Mouse (Mus musculus) midbrain, postnatal 0 days (tissue): Measurements from ENCODE around the gene Prickle1. TPM values are rescaled to one million over a fixed set of nuclear protein-coding genes. Genes with fewer than 3 reads are reported as not detected.

Experiments
- ATAC-seq: fragments of 200-750 bp; cut with Nextera tagmentation; 2 replicates; pipeline ENCODE4 v1.8.0; 2017; ENCODE audit warnings: moderate number of reproducible peaks, mild to moderate bottlenecking, moderate TSS enrichment, moderate library complexity; ENCODE audit not compliant: low FRiP score
- DNase-seq: peaks from one replicate; pipeline ENCODE4 v3.0.0-alpha.2; 2015; ENCODE audit warnings: low spot score
- H3K27ac ChIP-seq: fragments of 300-500 bp; sonication (generic); 2 replicates; pipeline ENCODE4 v1.5.1; 2014; ENCODE audit warnings: low read depth, mild to moderate bottlenecking, low read length, mixed read lengths
- H3K27me3 ChIP-seq: fragments of 300-500 bp; sonication (generic); 2 replicates; pipeline ENCODE4 v1.6.1; 2014; ENCODE audit warnings: low read length, control low read depth, mixed read lengths; ENCODE audit not compliant: insufficient read depth
- H3K36me3 ChIP-seq: fragments of 300-500 bp; sonication (generic); 2 replicates; pipeline ENCODE4 v1.6.1; 2014; ENCODE audit warnings: low read length, control low read depth, mixed read lengths; ENCODE audit not compliant: insufficient read depth
- H3K4me1 ChIP-seq: fragments of 300-500 bp; sonication (generic); 2 replicates; pipeline ENCODE4 v1.6.1; 2014; ENCODE audit warnings: mild to moderate bottlenecking, control low read depth, antibody characterized with exemption, low read length, mixed read lengths; ENCODE audit not compliant: insufficient read depth
- H3K4me2 ChIP-seq: fragments of 300-500 bp; sonication (generic); 2 replicates; pipeline ENCODE4 v1.6.1; 2014; ENCODE audit warnings: low read depth, mild to moderate bottlenecking, low read length, mixed read lengths; ENCODE audit not compliant: poor library complexity, severe bottlenecking
- H3K4me3 ChIP-seq: fragments of 300-500 bp; sonication (generic); 2 replicates; pipeline ENCODE4 v1.5.1; 2014; ENCODE audit warnings: low read depth, mild to moderate bottlenecking, low read length, moderate library complexity
- H3K9ac ChIP-seq: fragments of 300-500 bp; sonication (generic); replicated peaks from 2 replicates; pipeline ENCODE4 v1.6.1; 2014; ENCODE audit warnings: mild to moderate bottlenecking, low read length, moderate library complexity, mixed read lengths; ENCODE audit not compliant: poor library complexity, severe bottlenecking
- H3K9me3 ChIP-seq: fragments of 300-500 bp; sonication (generic); 2 replicates; pipeline ENCODE4 v1.6.1; 2016; ENCODE audit warnings: low read length, control low read depth
- CTCF ChIP-seq: IDR thresholded peaks from 2 replicates; pipeline ENCODE4 v1.5.1; 2016; ENCODE audit warnings: antibody characterized with exemption, mild to moderate bottlenecking
- WGBS: fragments of 180-500 bp; shearing (Covaris S2); extraction: QIAGEN DNeasy Blood & Tissue Kit; methylation state at CpG from one replicate; pipeline ENCODE4 v1.1.7; 2014; 5-methylcytosine and 5-hydroxymethylcytosine counted together
- polyA plus RNA-seq: library from polyadenylated mRNA; unstranded; fragments of >200 nt; fragmentation: Nextera tagmentation; extraction: Ambion mirVana; gene quantifications from 2 replicates; pipeline ENCODE4 v1.2.1, GENCODE M21; 2015
- total RNA-seq: library from RNA; depleted of rRNA; stranded (reverse); fragments of >200 nt; gene quantifications from 2 replicates; pipeline ENCODE4 v1.2.3, GENCODE M21; 2014

Gene Prickle1
- total and polyA plus RNA-seq, 2 experiments from 2014 or later: 13.7 to 16.3 TPM

- Histone ChIP-seq H3K27ac (no peak overlapping the region), H3K9me3 (no peaks in the 10 kb centered on the region), H3K4me1 (no peaks in the 10 kb centered on the region), H3K36me3 (no peaks in the 10 kb centered on the region), H3K4me3 (no peak overlapping the region), H3K9ac (no peak overlapping the region), H3K4me2 (no peak overlapping the region), H3K27me3 (no peaks in the 10 kb centered on the region)
- TF ChIP-seq CTCF: no peak
- 68% methylated on average over 3 of the region's 3 CpGs for WGBS
- DNase-seq (no peak), ATAC-seq (no peak)
These were observed 17.9 kb upstream of the Prickle1 start for GRCm38 (mm10) chr15:93613606-93614005.

- ATAC-seq (no peak), DNase-seq (no peak)
- no peaks in the 10 kb centered on the region for H3K4me1 ChIP-seq
- H3K9ac ChIP-seq: no peak overlapping the region
- TF ChIP-seq CTCF: no peak
- no peak overlapping the region for H3K27ac ChIP-seq
- no peak overlapping the region for H3K4me2 ChIP-seq
- no peaks in the 10 kb centered on the region for H3K36me3 ChIP-seq
- no peak overlapping the region for H3K4me3 ChIP-seq
- no peaks in the 10 kb centered on the region for H3K9me3 ChIP-seq
- 89% methylated on average over 16 of the region's 16 CpGs for WGBS
- no peaks in the 10 kb centered on the region for H3K27me3 ChIP-seq
These were observed 16.0 kb upstream of the Prickle1 start for GRCm38 (mm10) chr15:93611536-93612300.

- H3K9me3 ChIP-seq: no peaks in the 10 kb centered on the region
- H3K4me2 ChIP-seq: no peak overlapping the region
- TF ChIP-seq CTCF: no peak
- H3K9ac ChIP-seq: no peak overlapping the region
- H3K4me3 ChIP-seq: no peak overlapping the region
- H3K27ac ChIP-seq: no peak overlapping the region
- no peak for DNase-seq
- WGBS: 67% methylated on average over 19 of the region's 19 CpGs
- H3K36me3 ChIP-seq: no peaks in the 10 kb centered on the region
- no peak for ATAC-seq
- no peaks in the 10 kb centered on the region for H3K27me3 ChIP-seq
- no peaks in the 10 kb centered on the region for H3K4me1 ChIP-seq
These were observed 15.1 kb upstream of the Prickle1 start for GRCm38 (mm10) chr15:93610721-93611201.

- H3K4me1 ChIP-seq: no peaks in the 10 kb centered on the region
- 87% methylated on average over 18 of the region's 18 CpGs for WGBS
- H3K27me3 ChIP-seq: no peaks in the 10 kb centered on the region
- no peaks in the 10 kb centered on the region for H3K36me3 ChIP-seq
- no peak overlapping the region for H3K4me2 ChIP-seq
- no peak overlapping the region for H3K9ac ChIP-seq
- DNase-seq (no peak), ATAC-seq (no peak)
- H3K9me3 ChIP-seq: no peaks in the 10 kb centered on the region
- TF ChIP-seq CTCF: no peak
- H3K4me3 ChIP-seq: no peak overlapping the region
- H3K27ac ChIP-seq: no peak overlapping the region
These were observed 14.6 kb upstream of the Prickle1 start for GRCm38 (mm10) chr15:93610288-93610687.

GRCm38 (mm10) chr15:93602850-93603249, 7.2 kb upstream of the Prickle1 start:
- DNase-seq: no peak
- no peak for TF ChIP-seq CTCF
- Histone ChIP-seq H3K27ac (no peak overlapping the region), H3K4me2 (no peak overlapping the region), H3K9me3 (no peaks in the 10 kb centered on the region), H3K4me1 (no peaks in the 10 kb centered on the region), H3K4me3 (no peak overlapping the region), H3K9ac (no peak overlapping the region), H3K36me3 (no peaks in the 10 kb centered on the region), H3K27me3 (no peaks in the 10 kb centered on the region)
- 92% methylated on average over 6 of the region's 6 CpGs for WGBS
- no peak for ATAC-seq

- WGBS: 90% methylated on average over 13 of the region's 13 CpGs
- TF ChIP-seq CTCF: no peak
- H3K9me3 ChIP-seq: no peaks in the 10 kb centered on the region
These were observed 5.8 kb upstream of the Prickle1 start for GRCm38 (mm10) chr15:93601461-93602015.

More at GRCm38 (mm10) chr15:93601461-93602015, 5.8 kb upstream of the Prickle1 start:
- DNase-seq (no peak), ATAC-seq (no peak)
- Histone ChIP-seq H3K4me1 (no peaks in the 10 kb centered on the region; the same call in 1 of the 2 replicates), H3K4me3 (no peak overlapping the region), H3K4me2 (no peak overlapping the region), H3K27me3 (no peaks in the 10 kb centered on the region), H3K27ac (no peak overlapping the region), H3K9ac (no peak overlapping the region), H3K36me3 (no peaks in the 10 kb centered on the region)
